Mouse (Mus musculus): ENCODE data around the gene Fgfr2.

DNA sequence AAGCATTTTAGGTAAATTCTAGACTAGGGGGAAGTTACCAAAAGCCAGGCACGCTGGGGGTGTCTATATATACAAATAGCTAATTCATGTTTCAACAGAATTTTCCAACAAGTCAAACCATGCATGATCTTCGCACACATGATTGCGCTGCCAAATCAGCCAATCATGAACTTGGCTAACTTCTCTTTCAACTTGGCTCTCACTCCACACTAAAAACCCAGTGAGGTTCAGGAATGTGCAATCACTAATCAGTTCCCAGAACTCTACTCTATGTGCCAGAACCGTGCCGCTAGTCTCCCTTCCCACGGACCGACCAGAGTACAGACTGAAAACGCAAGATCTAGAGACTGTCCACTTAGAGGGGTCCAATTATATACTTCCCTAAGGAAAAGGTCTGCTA is 551.7 kb downstream of the Fgfr2 start:
- no peak for TF ChIP-seq POLR2A (IDR thresholded peaks at IDR 0.05; ENCODE audit: low read depth, low read length)
- no peak for TF ChIP-seq CTCF (IDR thresholded peaks at IDR 0.05; ENCODE audit: extremely low read depth, insufficient read length, insufficient replicate concordance, low read depth, low read length)

All from small intestine, adult 2 months (tissue).